Mouse (Mus musculus) spleen, adult 18-20 months (tissue): Measurements from ENCODE around the gene Dclre1b.
A peak's percentile ranks its signal among the peaks of the same experiment; 100 is the strongest.
"Not testable (repeated sequence)": the region's sequence is repeated elsewhere in the genome, so short reads cannot be mapped to it uniquely, and the experiment has no call there.

Experiments used
- DNase-seq, 2 experiments: peaks; one replicate each; pipeline ENCODE4 v3.0.0; 2022; ENCODE audit warnings: mixed read lengths in 2 of 2

Gene Dclre1b

DNA sequence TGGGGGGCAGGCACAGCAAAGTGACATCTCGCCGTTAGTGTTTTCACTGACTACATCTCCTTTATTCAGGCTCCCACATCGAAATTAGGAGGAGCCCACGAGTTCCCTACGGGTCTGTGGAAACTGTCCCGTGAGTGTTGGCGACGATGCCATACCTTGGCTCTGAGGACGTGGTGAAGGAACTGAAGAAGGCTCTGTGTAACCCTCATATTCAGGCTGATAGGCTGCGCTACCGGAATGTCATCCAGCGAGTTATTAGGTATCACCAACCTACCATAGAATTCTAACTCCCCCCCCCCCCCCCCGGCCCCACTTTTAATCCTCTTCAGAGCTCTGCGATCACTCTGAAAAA, 531 bp upstream of the Dclre1b start:
- DNase-seq, result no peak

DNA sequence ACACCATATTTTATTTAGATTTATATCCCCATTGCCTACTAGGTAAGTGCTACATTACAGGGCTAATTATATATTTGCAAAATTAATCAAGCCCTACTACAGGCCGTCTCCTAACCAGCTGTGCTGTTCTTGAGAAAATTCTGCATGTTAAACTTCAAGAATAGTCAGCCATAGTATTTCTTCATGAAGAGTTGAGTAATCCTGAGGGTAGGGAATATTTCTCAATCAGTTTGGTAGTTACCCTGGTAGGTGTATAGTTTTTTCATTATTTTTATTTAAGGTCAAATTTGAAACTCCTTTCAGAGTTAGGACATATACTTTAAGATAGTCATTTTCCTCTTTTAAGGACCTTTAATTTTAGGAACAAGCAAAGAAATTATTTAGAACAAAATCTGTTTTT, 3.6 kb downstream of the Dclre1b start:
- no peak for DNase-seq

DNA sequence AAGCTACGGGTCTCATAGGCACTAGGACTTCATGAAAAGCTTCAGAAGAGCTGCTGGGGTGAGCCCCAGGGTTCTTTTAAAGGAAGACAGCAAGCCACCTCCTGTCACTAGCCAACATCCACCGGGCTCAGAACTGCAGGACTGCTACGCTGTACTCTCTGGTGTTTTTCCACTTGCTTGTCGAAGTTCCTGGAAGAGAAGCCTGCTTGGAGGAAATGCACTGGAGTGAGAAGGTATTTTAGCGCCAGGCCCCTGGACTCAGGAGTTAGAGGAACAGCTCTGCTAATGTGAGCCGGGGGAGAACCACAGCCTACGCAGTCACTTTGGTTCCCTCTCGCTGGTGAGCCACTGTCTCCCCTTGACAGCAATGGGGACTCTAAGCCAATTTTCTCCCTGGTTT, 6.4 kb downstream of the Dclre1b start:
- DNase-seq, result peak in 1 of 2 experiments; percentile 25

DNA sequence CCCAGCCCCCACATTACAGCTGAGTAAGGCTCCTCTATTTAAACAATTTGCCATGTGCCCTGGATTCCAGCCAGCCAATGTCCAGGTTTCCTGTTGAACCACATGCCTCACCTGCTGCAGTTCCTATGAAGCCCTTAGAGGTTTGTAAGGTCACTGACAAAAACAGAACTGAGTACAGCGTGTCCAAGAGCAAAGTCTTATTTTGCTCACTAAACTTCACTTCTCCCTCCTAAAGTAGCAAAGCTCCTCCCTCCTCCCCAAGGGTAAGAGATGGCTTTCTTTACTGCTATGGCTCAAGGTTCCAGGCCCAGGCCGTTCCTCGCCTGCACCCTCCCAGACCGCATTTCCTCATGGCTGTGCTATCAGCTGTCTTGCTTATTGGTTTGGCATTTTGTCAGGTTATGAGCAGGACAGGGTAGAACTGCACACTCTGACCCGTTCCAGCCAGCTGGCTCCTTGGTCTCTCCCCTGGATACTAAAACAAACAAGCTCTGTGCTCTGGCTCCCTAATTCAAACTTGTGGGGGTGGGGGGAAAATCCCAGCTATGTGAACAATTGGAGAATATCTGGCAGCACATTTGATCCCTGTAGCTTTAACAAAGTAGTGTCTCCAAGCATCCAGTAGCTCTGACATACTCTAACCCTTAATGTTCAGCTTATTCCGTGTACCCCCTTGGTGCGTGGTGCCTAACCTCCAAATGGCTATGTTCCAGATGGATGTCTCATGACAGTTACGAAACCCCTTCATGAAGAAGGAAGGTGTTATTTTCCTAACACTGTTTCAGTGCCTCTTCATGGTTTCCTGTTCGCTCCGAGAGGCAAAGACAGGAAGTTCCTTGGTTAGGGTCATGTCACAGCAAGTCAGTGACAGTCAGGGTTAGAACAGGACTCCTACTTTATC, 7.4 kb downstream of the Dclre1b start:
- peak; percentile 39 to 49 for DNase-seq

DNA sequence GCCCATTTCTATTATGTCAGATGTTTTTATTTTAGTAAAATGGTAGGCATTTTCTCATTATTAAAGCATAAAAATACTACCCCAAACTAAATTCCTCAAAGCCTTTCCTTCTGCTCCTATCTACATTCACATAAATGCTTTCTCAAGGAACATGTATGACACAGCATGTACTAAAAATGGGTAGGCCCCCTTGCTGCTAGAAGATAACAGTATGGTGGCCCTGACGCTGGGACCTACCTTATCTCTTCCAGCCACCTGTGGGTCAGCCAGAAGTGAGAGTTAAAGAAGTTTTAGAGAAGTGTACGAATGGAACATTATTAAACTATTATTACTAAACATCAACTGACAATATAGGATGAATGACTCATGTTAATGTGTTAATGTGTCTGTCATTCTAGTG, 9.7 kb downstream of the Dclre1b start:
- no peak for DNase-seq

DNA sequence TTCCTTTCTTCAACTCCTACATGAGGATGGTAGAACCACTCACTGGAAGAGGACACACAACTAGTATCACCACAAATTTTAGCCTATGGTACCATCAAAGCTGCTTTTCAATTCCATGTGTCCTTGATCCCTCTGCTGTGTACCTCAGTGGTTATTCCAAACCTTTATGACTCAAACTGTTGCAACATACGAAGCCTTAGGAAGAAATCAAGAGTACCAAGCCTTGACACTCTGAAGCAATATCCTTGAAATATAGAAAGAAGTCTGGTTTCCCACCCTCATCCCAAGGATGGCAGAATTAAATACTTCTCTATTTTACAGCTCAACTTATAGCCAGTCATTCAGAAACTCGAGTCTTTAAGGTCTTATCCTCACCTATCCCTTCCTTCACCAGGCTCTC, 12.9 kb downstream of the Dclre1b start:
- no peak for DNase-seq

DNA sequence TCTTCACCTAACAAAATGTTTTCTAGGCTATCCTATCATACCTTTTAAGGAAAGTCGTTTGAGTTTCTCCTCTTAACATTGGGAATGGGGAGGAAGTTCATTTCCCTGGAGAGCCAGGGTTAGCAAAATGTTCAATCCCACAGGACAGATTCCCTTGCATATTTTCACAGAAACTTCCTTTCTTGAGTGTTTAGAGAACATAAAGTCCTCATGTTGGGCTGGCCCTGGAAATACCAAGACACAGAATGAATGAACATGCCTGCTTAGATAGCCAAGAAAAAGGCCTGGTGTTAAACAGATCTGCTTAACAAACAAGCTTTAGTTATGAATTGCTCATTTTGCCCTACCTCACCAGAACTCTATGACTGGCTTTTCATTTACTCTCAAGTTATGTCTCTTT, 16.7 kb downstream of the Dclre1b start:
- DNase-seq, result no peak

DNA sequence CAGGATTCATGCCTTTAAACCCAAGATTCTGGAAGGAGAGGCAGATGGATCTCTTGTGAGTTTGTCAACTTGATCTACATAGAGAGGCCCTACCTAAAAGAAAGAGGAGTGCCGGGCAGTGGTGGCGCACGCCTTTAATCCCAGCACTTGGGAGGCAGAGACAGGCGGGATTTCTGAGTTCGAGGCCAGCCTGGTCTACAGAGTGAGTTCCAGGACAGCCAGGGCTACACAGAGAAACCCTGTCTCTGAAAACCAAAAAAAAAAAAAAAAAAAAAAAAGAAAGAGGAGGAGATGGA, 17.2 kb downstream of the Dclre1b start:
- DNase-seq, result not testable (repeated sequence)

DNA sequence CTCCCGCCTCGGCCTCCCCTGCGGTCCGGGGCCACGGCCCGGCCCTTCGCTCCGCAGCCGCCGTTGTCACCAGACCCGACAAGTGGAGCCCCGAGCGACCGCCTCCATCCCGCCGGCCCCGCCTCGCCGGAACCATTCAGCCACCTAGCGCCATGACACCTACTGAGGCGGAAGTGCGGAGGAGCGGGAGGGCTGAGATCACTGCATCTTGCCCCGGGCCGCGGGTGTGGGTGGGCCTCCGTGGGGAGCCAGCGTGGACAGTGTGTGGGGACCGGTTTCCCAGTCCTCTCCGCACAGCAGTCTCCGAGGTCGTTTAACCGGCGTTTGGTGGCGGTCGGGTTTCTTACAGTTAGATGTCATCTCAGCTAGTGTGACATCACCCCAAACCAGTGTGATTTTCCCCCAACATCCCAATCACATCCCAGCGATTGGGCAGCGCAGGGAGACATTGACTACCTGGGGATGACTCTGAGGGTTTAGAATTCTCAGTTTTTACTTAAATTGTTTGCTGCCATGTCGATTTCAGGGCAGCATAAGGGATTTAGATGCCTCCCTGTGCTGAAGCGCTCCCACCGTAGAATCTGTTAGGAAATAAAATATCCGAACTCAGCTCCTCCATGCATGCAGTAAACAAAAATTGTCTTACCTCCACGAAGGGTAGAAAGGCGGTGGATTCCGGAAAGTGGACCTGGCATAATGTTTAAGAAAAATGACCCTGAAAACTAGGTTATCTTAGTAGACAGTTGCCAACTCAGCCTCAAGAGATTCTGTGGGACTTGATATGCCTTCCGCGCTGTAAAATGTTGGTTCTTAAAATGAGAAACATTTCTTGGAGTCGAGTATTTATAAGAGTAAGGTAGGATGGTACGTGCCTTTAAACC, 17.8 kb downstream of the Dclre1b start, which contains the start of gene Hipk1:
Gene Hipk1, minus strand, starts transcription at position 334 of the 881 bp plus-strand sequence.
- DNase-seq, result peak; percentile 91 to 92

DNA sequence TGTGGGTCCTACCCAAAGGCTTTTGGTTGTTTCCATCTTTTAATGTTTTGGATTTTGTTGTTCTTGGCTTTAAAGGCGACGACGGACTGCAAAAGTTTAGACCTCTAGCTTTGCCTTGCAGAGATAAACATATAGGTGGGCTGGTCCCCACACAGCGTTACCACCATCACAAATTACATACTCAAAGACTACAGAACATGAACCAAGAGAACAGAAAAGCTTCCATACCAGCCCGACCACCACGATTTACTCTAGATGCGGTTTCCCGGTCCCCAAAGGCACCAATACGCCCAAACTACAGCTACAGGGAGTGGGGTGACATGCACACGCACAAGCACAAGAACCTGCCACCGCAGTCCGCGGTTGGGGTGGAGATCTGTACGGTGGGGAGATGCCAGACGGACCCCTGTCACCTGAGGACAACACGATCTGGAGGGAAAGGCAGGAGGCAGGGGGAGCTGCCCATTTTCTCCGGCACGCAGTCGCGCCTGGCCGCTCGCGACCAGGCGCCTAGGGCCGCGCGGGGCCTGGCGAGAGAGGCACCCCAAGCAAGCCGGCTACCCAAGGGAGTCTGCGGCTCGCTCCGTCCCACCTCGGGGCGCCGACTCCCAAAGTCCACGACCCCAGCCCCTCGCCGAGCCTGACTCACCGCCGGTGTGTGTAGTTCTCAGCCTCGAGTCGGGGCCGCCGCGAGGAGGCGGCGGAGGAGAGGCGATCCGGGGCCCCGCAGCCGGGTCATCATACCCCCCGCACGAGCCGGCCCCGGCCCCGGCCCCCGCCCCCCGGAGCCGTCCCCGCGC, 18.7 kb downstream of the Dclre1b start:
- peak in 1 of 2 experiments; percentile 54 for DNase-seq

DNA sequence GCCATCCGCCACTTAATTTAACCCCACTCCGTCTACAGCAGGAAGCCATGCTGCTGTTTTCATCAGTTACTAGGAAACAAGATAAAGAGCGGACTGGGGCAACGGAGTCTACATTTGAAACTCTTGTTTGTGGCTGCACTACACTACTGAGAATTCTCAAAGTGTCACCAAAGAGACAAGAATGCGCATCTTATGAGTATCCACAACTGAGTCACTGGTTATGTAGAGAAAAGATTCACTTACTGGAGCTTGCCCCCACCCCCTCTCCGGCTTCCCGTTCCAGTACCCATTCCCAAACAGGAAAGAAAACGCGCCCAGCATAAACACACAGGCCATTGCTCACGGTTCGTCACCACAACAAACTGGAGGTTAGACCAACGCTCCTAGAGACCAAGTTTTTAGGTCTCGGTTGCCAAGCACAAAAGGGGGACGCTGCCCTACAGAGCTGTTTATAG, 19.3 kb downstream of the Dclre1b start:
- no peak for DNase-seq

DNA sequence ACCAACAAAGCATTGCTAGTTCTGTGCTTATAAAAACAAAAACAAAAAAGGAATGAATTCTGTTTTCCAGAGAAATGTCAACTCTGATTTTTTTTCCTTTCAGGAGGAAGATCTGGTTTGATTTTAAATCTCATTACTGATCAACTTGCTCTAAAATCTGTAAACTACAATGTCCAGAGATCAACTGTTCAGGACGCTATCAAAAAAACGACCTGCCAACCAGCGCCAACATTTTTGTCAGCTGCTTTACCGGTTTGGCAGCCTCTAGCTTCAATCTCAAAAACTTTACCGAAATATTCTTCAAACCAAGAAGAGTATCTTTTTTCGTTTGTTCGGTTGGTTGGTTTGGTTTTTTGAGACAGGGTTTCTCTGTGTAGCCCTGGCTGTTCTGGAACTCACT, 20.1 kb downstream of the Dclre1b start:
- DNase-seq, result no peak

DNA sequence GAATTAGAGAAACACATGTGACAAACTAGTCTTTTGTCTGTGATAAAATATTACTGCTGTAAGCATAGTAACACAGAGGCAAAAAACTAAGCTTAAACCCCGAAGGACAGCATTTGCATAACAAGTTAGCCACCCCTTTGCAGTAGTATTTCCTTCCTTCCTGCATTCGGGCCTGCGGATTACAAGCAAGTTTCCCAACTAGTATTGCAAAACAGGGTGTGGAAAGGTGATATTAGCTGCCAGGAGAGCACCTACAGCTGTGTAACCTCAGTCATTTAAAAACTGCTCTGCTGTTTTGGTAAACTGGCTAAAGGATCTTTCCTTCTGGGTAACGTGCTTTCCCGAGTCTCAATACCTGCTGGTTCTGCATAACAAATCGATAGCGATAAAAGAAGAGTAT, 22.0 kb downstream of the Dclre1b start:
- no peak for DNase-seq

DNA sequence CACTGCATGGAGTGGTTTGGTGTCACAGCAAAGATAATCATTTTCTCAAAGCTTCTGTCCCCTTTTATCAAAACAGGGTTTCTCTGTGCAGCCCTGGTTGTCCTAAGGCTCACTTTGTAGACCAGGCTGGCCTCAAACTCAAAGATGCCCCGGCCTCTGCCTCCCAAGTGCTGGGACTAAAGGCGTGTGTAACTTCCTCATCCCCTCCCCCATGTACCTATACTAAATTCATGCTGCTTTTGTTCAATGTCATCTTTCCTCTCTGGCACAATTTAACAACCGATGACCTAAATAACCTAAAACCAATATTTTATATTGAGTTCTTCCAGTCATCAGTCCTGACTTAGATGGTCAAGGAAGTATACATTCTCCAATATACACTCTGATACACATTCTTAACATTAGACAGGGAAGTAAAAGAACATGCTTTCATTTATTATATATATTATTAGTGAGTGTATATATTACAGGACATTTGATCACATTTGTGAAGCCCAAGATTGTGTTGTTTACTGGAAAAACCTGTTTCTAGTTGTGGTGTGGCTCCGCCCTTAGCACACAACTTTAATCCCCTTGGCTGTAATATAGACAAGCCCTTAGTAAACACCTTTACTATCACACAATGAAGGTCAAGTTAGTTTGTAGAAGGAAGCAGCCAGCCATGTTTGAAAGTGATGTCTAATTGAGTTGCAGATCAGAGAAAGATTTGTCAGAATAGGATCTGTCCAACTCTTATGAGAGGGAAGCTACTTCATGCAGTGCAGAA, 26.2 kb downstream of the Dclre1b start:
- DNase-seq, result no peak

DNA sequence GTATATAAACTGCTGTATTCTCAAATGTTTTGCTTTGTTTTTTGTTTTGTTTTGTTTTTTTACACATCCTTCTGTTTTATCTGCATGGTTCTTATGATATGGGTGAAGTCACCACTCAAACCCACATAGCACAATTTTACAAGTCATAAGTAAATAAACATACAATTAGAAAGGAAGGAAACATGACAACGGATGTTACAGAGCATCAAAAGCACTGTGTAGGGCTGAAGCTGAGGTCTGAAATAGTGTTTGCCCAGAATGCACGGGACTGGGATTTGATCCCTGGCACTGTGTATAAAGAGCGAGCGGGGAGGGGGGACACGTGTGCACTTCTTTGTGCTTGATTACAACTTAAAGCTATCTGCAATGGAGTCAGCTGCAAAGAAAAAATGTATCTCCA, 28.5 kb downstream of the Dclre1b start:
- no peak for DNase-seq

DNA sequence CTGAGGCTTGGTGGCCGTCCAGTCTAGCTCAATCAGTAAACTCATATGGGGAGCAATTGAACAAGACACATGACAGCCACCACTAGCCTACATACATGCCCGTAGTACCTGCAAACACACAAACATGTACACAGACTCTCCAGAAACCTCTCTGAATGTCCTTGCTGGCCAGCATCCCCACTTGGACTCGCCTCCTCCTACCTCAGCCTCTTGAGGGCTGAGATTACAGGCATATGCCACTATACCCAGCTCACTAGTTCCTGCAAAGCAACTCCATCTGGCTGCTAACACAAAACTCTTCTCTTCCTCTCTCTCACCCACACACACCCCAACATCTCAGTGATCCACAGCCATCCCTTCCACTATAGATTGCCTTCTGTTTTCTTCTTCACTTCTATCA, 29.0 kb downstream of the Dclre1b start:
- no peak for DNase-seq

DNA sequence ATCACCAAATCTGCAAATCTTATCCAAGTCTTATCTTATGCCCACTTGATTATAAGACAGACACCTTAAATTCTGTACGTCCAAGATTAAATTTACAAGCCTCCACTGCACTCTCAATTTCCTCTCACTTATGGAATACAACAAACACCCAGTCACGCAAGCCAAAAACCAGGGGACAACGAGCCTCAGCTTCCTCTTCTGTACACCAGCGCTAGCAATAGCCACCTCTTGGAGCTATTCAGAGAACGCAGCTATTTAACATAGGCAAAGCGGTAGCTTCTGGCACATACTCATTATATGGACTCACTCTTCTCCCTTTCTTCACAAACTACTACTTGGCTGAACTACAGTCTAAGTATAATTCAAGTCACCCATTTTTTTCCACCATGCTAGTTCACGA, 30.1 kb downstream of the Dclre1b start:
- DNase-seq, result no peak

DNA sequence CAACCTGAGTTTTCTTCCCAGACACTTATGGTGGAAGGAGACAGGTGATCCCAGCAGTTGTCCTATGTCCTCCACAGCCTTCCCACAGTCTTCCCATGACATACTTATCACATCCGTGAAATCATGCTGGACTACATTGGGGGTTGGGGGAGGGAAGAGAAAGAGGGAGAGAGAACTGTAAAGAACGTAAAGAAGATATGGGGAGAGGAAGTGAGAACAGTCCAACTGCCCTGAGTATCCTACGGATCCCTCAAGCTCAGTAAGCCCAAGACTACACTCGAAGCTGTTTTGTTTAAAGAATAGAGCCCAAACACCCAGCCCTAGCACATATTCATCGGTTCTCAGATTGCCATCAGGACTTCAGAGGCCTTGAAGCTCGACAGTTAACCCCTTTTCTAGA, 30.6 kb downstream of the Dclre1b start:
- DNase-seq, result no peak

DNA sequence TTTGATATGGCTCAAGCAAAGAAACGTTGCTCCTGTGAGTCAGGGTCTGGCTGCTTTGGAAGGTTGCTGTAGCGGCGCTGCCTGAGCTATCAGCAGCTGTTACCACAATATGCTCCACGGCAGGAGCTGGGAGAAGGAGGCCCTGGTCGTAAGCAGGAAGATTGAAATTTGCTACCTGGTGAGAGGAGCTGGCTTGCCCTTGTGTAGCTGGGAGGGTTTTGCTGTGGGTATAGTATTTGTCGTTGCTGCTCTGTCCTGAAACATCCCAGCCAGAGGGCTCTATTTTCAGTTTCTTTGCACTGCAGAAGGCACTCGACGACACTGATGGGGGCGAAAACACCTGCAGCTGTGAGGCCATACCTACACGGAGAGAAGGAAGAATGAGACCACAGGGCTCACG, 31.3 kb downstream of the Dclre1b start:
- no peak for DNase-seq

DNA sequence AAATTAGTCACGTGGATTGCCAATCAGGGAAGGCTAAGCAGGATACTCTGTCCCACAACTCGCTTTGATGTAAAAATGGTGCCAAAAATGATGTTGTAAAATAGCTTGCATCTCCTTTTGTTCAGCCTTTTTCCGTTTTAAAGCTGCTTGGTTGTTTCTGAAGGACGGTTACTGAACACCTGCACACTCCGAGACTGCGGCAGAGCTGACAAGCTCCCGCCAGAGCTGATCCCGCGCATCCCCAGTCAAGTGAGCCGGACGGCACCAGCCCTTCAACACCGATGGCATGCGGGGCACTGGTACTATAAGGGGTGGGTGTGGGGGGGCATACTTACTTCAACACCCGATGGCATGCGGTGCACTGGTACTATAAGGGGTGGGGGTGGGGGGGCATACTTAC, 35.2 kb downstream of the Dclre1b start:
- no peak for DNase-seq

DNA sequence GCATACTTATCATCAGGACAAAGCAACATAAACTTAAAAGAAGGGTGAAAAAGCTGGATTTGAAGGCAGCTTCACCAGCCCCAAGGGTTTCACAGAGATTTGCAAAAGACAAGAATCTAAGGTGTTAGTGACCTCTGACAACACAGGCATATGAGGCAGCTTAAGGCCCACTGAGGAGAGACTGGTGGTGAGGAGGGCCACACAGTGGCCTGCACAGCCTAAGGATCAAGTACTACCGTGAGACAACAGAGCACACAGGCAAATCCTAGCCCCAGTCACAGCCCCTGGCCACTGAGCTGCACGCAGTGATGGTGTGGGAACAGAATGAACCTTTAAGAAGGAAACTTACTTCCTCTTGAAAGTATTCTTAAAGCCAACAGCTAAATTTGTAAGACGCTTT, 35.7 kb downstream of the Dclre1b start:
- no peak for DNase-seq

DNA sequence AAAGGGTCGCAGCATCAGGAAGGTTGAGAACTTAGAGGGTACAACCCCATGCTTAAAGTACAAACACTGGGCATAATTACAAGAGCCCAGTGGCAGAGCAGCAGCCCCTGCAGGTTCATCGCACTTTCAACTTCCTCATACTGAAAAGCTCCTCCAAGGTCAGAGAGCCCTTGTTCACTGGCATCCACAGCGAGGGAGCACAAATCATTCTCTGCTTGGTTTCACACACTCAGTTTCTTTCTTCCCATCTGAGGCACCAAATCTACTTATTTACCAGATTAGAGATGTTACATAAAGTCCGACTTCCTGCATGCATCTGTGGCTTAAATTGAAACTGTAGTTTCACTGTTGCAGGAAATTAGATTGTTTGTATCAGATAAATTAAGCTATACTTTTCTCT, 36.4 kb downstream of the Dclre1b start:
- DNase-seq, result peak; percentile 42 to 44
